Mouse (Mus musculus): ENCODE results near the gene Arl6.

DNA sequence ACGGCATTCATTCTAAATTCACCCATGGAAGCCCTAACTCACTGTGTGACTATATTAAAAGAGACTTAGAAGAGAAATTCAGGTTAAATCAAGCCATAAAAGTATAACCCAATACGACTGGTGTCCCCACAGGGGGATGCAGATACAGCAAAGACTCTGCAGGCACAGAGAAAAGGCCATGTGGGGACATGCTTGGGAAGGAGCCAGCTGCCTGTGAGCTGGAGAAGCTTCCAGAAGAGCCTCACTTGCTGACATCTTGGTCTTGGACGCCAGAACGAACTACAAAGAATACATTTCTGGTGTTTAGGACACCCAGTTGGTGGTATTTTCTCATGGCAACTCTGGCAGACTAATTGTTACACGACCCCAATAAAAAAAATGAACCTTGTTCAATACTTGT lies 45.9 kb upstream of the Arl6 start:
- TF ChIP-seq POLR2A (IDR thresholded peaks at IDR 0.05; ENCODE audit: borderline replicate concordance, extremely low read depth, insufficient read depth, insufficient read length, poor library complexity, severe bottlenecking) (no peak), CTCF (IDR thresholded peaks at IDR 0.05; ENCODE audit: borderline replicate concordance, extremely low read depth, insufficient read depth, insufficient read length) (no peak)

Measured in brain, embryonic 14.5 days (tissue).